Mouse (Mus musculus) embryonic facial prominence, embryonic 12.5 days (tissue): Measurements from ENCODE around the gene Htr6. TPM values are rescaled to one million over a fixed set of nuclear protein-coding genes. Genes with fewer than 3 reads are reported as not detected.

Source experiments
- ATAC-seq: fragments of 200-750 bp; cut with Nextera tagmentation; 2 replicates; pipeline ENCODE4 v1.8.0; 2017; ENCODE audit not compliant: insufficient number of reproducible peaks, insufficient read depth, low FRiP score, low TSS enrichment
- H3K27ac ChIP-seq: fragments of 300-500 bp; sonication (generic); 2 replicates; pipeline ENCODE4 v1.5.1; 2016; ENCODE audit warnings: mild to moderate bottlenecking
- H3K27me3 ChIP-seq: fragments of 300-500 bp; sonication (generic); 2 replicates; pipeline ENCODE4 v1.6.1; 2016; ENCODE audit warnings: mild to moderate bottlenecking, moderate library complexity
- H3K36me3 ChIP-seq: fragments of 300-500 bp; sonication (generic); 2 replicates; pipeline ENCODE4 v1.6.1; 2016; ENCODE audit warnings: mild to moderate bottlenecking
- H3K4me1 ChIP-seq: fragments of 300-500 bp; sonication (generic); 2 replicates; pipeline ENCODE4 v1.6.1; 2016
- H3K4me2 ChIP-seq: fragments of 300-500 bp; sonication (generic); replicated peaks from 2 replicates; pipeline ENCODE4 v1.6.1; 2016; ENCODE audit warnings: mild to moderate bottlenecking, moderate library complexity
- H3K4me3 ChIP-seq: fragments of 300-500 bp; sonication (generic); 2 replicates; pipeline ENCODE4 v1.5.1; 2016; ENCODE audit warnings: mild to moderate bottlenecking
- H3K9ac ChIP-seq: fragments of 300-500 bp; sonication (generic); 2 replicates; pipeline ENCODE4 v1.6.1; 2016; ENCODE audit warnings: mild to moderate bottlenecking, moderate library complexity
- H3K9me3 ChIP-seq: fragments of 300-500 bp; sonication (generic); 2 replicates; pipeline ENCODE4 v1.6.1; 2016; ENCODE audit warnings: mild to moderate bottlenecking, moderate library complexity
- WGBS: fragments of 180-500 bp; shearing (Covaris S2); methylation state at CpG from one replicate; pipeline ENCODE4 v1.1.7; 2016; 5-methylcytosine and 5-hydroxymethylcytosine counted together
- polyA plus RNA-seq: library from polyadenylated mRNA; unstranded; fragments of >200 nt; fragmentation: Nextera tagmentation; extraction: Ambion mirVana; gene quantifications from 2 replicates; pipeline ENCODE4 v1.2.1, GENCODE M21; 2016

Gene Htr6
- 0.40 and 0.67 TPM in 2 replicates for polyA plus RNA-seq

- Histone ChIP-seq H3K4me1 (0 out of 2 replicates have a peak, but pooled peaks cover 13% of the 10 kb centered on the region), H3K9ac (peak within 1 kb of the TSS; percentile 64), H3K27me3 (peaks cover 59% of the 10 kb centered on the region), H3K9me3 (no peaks in the 10 kb centered on the region), H3K27ac (no peak within 1 kb of the TSS), H3K4me2 (peak within 1 kb of the TSS; percentile 94), H3K4me3 (peak within 1 kb of the TSS; percentile 63), H3K36me3 (no peaks in the 10 kb centered on the region)
- WGBS = 1% methylated on average over 59 of the region's 77 CpGs
- 0 out of 2 replicates have a peak, but pooled peaks have one; percentile 17 for ATAC-seq
These were observed at the start of gene Htr6 for GRCm38 (mm10) chr4:139075041-139075711. TSS of gene Htr6 (minus strand) at chr4:139075570.

GRCm38 (mm10) chr4:139124940-139125339, 49.6 kb upstream of the Htr6 start:
- Histone ChIP-seq H3K27ac (no peak overlapping the region), H3K27me3 (no peaks in the 10 kb centered on the region), H3K4me2 (no peak overlapping the region), H3K4me3 (no peak overlapping the region), H3K9me3 (peaks cover 6% of the 10 kb centered on the region; the same call in 1 of the 2 replicates), H3K9ac (no peak overlapping the region), H3K4me1 (peaks cover 26% of the 10 kb centered on the region), H3K36me3 (peaks cover 5% of the 10 kb centered on the region; the same call in 1 of the 2 replicates)
- no peak for ATAC-seq
- WGBS = 94% methylated on average over 6 of the region's 6 CpGs

DNA sequence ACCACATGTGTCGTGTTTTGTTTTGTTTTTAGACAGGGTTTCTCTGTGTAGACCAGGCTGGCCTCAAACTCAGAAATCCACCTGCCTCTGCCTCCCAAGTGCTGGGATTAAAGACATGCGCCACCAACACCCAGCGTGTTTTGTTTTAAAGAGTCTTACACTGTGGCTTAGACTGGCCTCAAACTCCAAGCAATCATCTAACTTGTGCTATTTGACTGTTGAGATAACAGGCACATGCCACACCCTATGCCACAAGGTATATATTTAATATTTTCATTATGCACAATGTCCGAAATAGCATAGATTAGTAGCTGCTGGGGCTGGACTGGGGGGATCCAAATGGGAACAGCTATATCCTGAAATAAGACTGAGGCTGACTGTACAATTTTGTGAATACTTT, 47.2 kb upstream of the Htr6 start:
- ATAC-seq = no peak
- WGBS = 87% methylated on average over 4 of the region's 4 CpGs
- peaks cover 5% of the 10 kb centered on the region; the same call in 1 of the 2 replicates for H3K36me3 ChIP-seq
- no peak overlapping the region for H3K4me3 ChIP-seq
- peaks cover 10% of the 10 kb centered on the region for H3K4me1 ChIP-seq
- peaks cover 6% of the 10 kb centered on the region; the same call in 1 of the 2 replicates for H3K9me3 ChIP-seq
- no peaks in the 10 kb centered on the region for H3K27me3 ChIP-seq
- no peak overlapping the region for H3K4me2 ChIP-seq
- no peak overlapping the region for H3K27ac ChIP-seq
- no peak overlapping the region for H3K9ac ChIP-seq

- WGBS = 53% methylated on average over 7 of the region's 7 CpGs
- no peaks in the 10 kb centered on the region for H3K36me3 ChIP-seq
- H3K4me2 ChIP-seq = no peak overlapping the region
- H3K9ac ChIP-seq = no peak overlapping the region
- ATAC-seq = no peak
- no peak overlapping the region for H3K27ac ChIP-seq
- H3K4me3 ChIP-seq = no peak overlapping the region
- peaks cover 10% of the 10 kb centered on the region; the same call in 1 of the 2 replicates for H3K4me1 ChIP-seq
- H3K27me3 ChIP-seq = no peaks in the 10 kb centered on the region
- H3K9me3 ChIP-seq = no peaks in the 10 kb centered on the region
These were observed 45.6 kb upstream of the Htr6 start for GRCm38 (mm10) chr4:139120998-139121397.

- H3K4me1 ChIP-seq = peaks cover 10% of the 10 kb centered on the region; the same call in 1 of the 2 replicates
- no peaks in the 10 kb centered on the region for H3K36me3 ChIP-seq
- no peak overlapping the region for H3K27ac ChIP-seq
- no peak overlapping the region for H3K4me3 ChIP-seq
- no peaks in the 10 kb centered on the region for H3K27me3 ChIP-seq
- ATAC-seq = no peak
- H3K9me3 ChIP-seq = no peaks in the 10 kb centered on the region
- no peak overlapping the region for H3K9ac ChIP-seq
- no peak overlapping the region for H3K4me2 ChIP-seq
- 77% methylated on average over 4 of the region's 4 CpGs for WGBS
These were observed 45.0 kb upstream of the Htr6 start for GRCm38 (mm10) chr4:139120281-139120814.

DNA sequence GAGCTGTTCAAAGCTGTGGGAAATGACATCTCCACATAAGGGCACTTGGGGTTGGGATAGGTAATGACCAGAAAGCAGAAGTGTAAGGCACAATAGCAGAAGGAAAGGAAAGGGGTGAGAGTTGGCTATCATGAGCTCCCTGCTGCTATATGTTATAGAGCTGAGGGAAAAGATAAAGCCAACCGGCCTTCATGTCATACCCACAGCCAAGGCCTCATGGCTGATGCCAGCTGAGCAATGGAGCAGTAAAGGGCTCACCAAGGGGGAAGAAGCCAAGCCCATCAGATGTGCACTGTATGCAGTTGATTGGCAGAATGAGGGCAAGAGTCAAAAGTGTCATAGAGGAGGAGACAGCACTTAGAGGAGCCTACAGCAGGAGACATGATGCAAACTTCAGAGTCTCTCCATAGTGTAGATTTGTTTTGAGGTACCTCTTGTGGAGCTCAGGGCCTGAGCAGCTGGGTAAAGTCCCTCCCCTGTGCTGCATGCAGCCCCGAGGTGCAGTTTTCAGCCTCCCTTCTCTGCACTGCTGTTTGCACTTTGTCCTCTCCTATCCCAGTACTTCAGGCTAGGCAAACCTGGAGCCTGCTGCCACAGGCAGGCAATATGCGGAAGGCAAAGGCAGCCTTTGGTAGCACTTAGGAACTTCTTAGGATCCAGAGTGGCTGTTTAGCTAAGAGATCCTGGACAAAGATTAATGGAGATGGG, 41.1 kb upstream of the Htr6 start:
- H3K4me2 ChIP-seq = no peak overlapping the region
- no peak overlapping the region for H3K9ac ChIP-seq
- no peaks in the 10 kb centered on the region for H3K9me3 ChIP-seq
- H3K36me3 ChIP-seq = no peaks in the 10 kb centered on the region
- H3K27ac ChIP-seq = no peak overlapping the region
- ATAC-seq = no peak
- no peak overlapping the region for H3K4me3 ChIP-seq
- H3K4me1 ChIP-seq = peaks cover 19% of the 10 kb centered on the region
- 79% methylated on average over 3 of the region's 3 CpGs for WGBS
- no peaks in the 10 kb centered on the region for H3K27me3 ChIP-seq

GRCm38 (mm10) chr4:139115721-139116120, 40.4 kb upstream of the Htr6 start:
- Histone ChIP-seq H3K9me3 (no peaks in the 10 kb centered on the region), H3K36me3 (no peaks in the 10 kb centered on the region), H3K4me2 (no peak overlapping the region), H3K4me1 (peaks cover 22% of the 10 kb centered on the region), H3K4me3 (no peak overlapping the region), H3K27me3 (no peaks in the 10 kb centered on the region), H3K9ac (no peak overlapping the region), H3K27ac (no peak overlapping the region)
- 84% methylated on average over 5 of the region's 5 CpGs for WGBS
- ATAC-seq = no peak

DNA sequence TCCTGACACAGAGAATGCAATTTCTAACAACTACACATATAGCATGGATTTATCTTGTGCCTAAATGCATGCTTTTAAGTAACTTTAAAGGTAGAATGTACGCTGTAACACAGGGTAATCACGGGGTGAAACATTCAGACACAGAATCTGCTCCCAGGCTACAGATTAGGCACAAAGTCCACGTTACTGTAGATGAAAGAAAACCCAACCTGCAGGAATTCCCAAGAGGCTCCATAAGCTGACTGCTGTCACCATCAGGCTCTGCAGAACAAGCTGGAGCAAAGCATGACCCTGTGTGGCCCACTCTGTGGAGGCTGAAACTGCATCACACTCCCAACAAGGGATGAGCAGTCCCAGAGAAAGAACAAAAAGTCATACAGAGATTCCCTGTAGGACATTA, 37.1 kb upstream of the Htr6 start:
- no peak for ATAC-seq
- H3K36me3 ChIP-seq = no peaks in the 10 kb centered on the region
- no peak overlapping the region for H3K4me3 ChIP-seq
- no peaks in the 10 kb centered on the region for H3K27me3 ChIP-seq
- no peaks in the 10 kb centered on the region for H3K9me3 ChIP-seq
- peaks cover 24% of the 10 kb centered on the region for H3K4me1 ChIP-seq
- no peak overlapping the region for H3K4me2 ChIP-seq
- H3K9ac ChIP-seq = no peak overlapping the region
- no peak overlapping the region for H3K27ac ChIP-seq
- 63% methylated on average over 3 of the region's 3 CpGs for WGBS

DNA sequence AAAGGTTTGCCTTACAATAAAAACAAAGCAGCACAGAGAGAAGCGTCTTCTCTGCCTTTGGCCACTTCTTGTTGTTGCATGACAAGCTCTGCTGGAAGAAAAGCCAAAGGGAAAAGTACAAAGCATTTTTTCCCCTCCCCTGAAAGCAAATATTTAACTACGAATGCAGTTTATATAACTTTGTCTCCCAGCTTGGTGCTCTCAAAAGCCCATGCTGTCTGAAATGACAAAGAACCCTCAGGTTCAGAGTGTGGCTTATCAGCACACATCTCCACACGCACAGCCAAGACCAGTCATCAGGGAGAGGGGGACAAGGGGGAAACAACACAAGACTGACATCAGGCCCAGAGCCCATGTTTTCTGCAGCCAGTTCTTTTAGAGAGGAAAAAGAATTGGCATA, 36.1 kb upstream of the Htr6 start:
- peaks cover 24% of the 10 kb centered on the region for H3K4me1 ChIP-seq
- no peaks in the 10 kb centered on the region for H3K36me3 ChIP-seq
- H3K9me3 ChIP-seq = no peaks in the 10 kb centered on the region
- H3K4me2 ChIP-seq = no peak overlapping the region
- no peak for ATAC-seq
- peak overlapping the region; percentile 72 for H3K27ac ChIP-seq
- no peak overlapping the region for H3K9ac ChIP-seq
- WGBS = 35% methylated on average over 3 of the region's 3 CpGs
- H3K27me3 ChIP-seq = no peaks in the 10 kb centered on the region
- no peak overlapping the region for H3K4me3 ChIP-seq

DNA sequence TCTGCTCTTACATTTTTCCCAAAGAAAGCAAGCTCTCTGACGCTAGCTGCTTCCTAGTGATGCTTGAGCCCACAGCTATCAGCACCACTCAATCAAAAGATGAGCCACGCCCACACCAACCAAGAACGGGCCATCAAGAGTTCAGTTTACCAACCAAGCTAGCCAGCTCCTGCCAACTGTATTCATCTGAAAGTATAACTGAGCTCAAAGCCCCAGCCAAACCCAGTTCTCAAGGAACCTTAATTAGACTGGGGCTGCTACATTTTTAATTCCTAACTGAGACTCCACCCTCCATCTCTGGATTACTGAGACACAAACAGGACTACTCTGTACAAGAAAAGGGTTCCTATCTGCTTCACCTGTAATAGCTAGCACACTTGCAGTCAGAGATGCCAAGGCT, 35.5 kb upstream of the Htr6 start:
- no peaks in the 10 kb centered on the region for H3K27me3 ChIP-seq

GRCm38 (mm10) chr4:139105453-139105852, 30.1 kb upstream of the Htr6 start:
- Histone ChIP-seq H3K4me3 (no peak overlapping the region), H3K27ac (no peak overlapping the region), H3K27me3 (no peaks in the 10 kb centered on the region), H3K4me2 (no peak overlapping the region), H3K9me3 (no peaks in the 10 kb centered on the region), H3K9ac (no peak overlapping the region), H3K36me3 (peaks cover 27% of the 10 kb centered on the region), H3K4me1 (peaks cover 21% of the 10 kb centered on the region)
- 97% methylated on average over 1 of the region's 1 CpGs for WGBS
- no peak for ATAC-seq

More for the DNA sequence above, 35.5 kb upstream of the Htr6 start:
- H3K4me2 ChIP-seq = no peak overlapping the region
- H3K4me1 ChIP-seq = peaks cover 24% of the 10 kb centered on the region
- H3K36me3 ChIP-seq = no peaks in the 10 kb centered on the region
- H3K4me3 ChIP-seq = no peak overlapping the region
- no peak for ATAC-seq
- WGBS = 66% methylated on average over 3 of the region's 3 CpGs
- H3K27ac ChIP-seq = peak overlapping the region; percentile 72
- no peak overlapping the region for H3K9ac ChIP-seq
- H3K9me3 ChIP-seq = no peaks in the 10 kb centered on the region

DNA sequence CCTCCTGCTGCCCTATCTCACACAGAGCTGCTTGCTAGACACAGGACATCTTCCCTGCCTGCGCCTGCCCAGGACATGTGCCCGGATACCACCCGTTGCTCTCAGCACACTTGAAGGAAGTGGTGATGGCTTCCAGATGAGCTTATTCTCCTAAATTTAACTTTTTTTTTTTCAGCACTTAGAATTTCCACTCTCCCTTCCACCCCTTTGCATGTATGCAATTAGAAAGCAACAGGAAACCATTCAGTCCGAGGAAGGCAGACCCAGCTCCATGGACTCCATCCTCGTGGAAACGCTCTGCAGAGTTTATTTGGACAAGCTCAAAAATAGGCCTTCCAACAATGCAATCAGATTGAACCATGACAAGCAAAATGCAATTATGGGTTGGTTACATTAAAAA, 26.2 kb upstream of the Htr6 start:
- Histone ChIP-seq H3K4me2 (no peak overlapping the region), H3K9ac (no peak overlapping the region), H3K9me3 (no peaks in the 10 kb centered on the region), H3K36me3 (peaks cover 27% of the 10 kb centered on the region), H3K4me1 (peaks cover 24% of the 10 kb centered on the region), H3K4me3 (no peak overlapping the region), H3K27ac (peak overlapping the region; percentile 47; the same call in 1 of the 2 replicates), H3K27me3 (no peaks in the 10 kb centered on the region)
- 39% methylated on average over 6 of the region's 6 CpGs for WGBS
- no peak for ATAC-seq
